Mouse (Mus musculus) gastrocnemius, adult 2 months (tissue): ENCODE data around the gene Fam192a. TPM values are rescaled to one million over a fixed set of nuclear protein-coding genes. Genes with fewer than 3 reads are reported as not detected.

Experiments
- DNase-seq: peaks from one replicate; pipeline ENCODE4 v3.0.0; 2022
- H3K27ac ChIP-seq: fragments of 200-600 bp; 2 replicates; pipeline ENCODE4 v1.8.1; 2022; ENCODE audit warnings: mild to moderate bottlenecking
- H3K4me3 ChIP-seq: fragments of 200-600 bp; 2 replicates; pipeline ENCODE4 v1.8.1; 2022; ENCODE audit warnings: mild to moderate bottlenecking, moderate library complexity
- CTCF ChIP-seq: fragments of 200-600 bp; IDR thresholded peaks from 2 replicates; pipeline ENCODE4 v1.8.1; 2022; ENCODE audit warnings: antibody characterized with exemption, mild to moderate bottlenecking, moderate library complexity
- intact Hi-C: fragments of 180-260 bp; cut with DNase I; formaldehyde crosslinking; loops from one replicate; pipeline ENCODE4 v1.15.1; 2025
- total RNA-seq, 2 experiments: library from RNA; stranded (reverse); gene quantifications; 2 replicates each; pipeline ENCODE4 v1.2.3; 2021

The Fam192a gene
- total RNA-seq, 2 experiments from 2014 or later = 17.9 to 22.6 TPM

- peak; percentile 44 for DNase-seq
- Histone ChIP-seq H3K4me3 (peak overlapping the region; percentile 100), H3K27ac (peak overlapping the region; percentile 97)
- intact Hi-C loops = loop anchor here (2.0 kb wide), 1 partner anchor 104 kb away; no protein-coding TSS in a partner anchor
- no peak for TF ChIP-seq CTCF
Observed at GRCm38 (mm10) chr8:94601034-94601606, 677 bp downstream of the Fam192a start.

GRCm38 (mm10) chr8:94600478-94600877 is 1.3 kb downstream of the Fam192a start:
- DNase-seq = no peak
- TF ChIP-seq CTCF = no peak
- peak overlapping the region; percentile 97 for H3K27ac ChIP-seq

GRCm38 (mm10) chr8:94594211-94594610 is 7.6 kb downstream of the Fam192a start:
- intact Hi-C loops = loop anchor here (5.0 kb wide), 1 partner anchor 218 kb away; the partner anchor contains the start of gene Ccl17

More at GRCm38 (mm10) chr8:94600478-94600877, 1.3 kb downstream of the Fam192a start:
- intact Hi-C loops = loop anchor here (2.0 kb wide), 1 partner anchor 104 kb away; no protein-coding TSS in a partner anchor
- H3K4me3 ChIP-seq = peak overlapping the region; percentile 100

GRCm38 (mm10) chr8:94591691-94592090 is 10.1 kb downstream of the Fam192a start:
- H3K27ac ChIP-seq = peak overlapping the region; percentile 88
- intact Hi-C loops = loop anchor here (5.0 kb wide), 1 partner anchor 221 kb away; the partner anchor contains the start of gene Ccl17

More at GRCm38 (mm10) chr8:94594211-94594610, 7.6 kb downstream of the Fam192a start:
- no peak for DNase-seq
- Histone ChIP-seq H3K27ac (peak overlapping the region; percentile 24), H3K4me3 (no peak overlapping the region)
- TF ChIP-seq CTCF = peak; percentile 59

GRCm38 (mm10) chr8:94584238-94584817 is 17.5 kb downstream of the Fam192a start:
- peak; percentile 50 for DNase-seq
- TF ChIP-seq CTCF = peak; percentile 88
- Histone ChIP-seq H3K4me3 (no peak overlapping the region), H3K27ac (peak overlapping the region; percentile 68)
- intact Hi-C loops = loop anchor here (1.0 kb wide), 2 partner anchors 56 to 92 kb away; no protein-coding TSS in a partner anchor

More at GRCm38 (mm10) chr8:94591691-94592090, 10.1 kb downstream of the Fam192a start:
- DNase-seq = no peak
- no peak overlapping the region for H3K4me3 ChIP-seq
- TF ChIP-seq CTCF = no peak

GRCm38 (mm10) chr8:94582569-94582968 is 19.2 kb downstream of the Fam192a start:
- H3K4me3 ChIP-seq = no peak overlapping the region
- peak; percentile 70 for DNase-seq
- intact Hi-C loops = no loop called here
- no peak for TF ChIP-seq CTCF
- H3K27ac ChIP-seq = peak overlapping the region; percentile 83

GRCm38 (mm10) chr8:94581820-94582483 is 19.8 kb downstream of the Fam192a start:
- Histone ChIP-seq H3K4me3 (no peak overlapping the region), H3K27ac (peak overlapping the region; percentile 83)
- no peak for TF ChIP-seq CTCF
- DNase-seq = no peak
- intact Hi-C loops = no loop called here

- H3K4me3 ChIP-seq = no peak overlapping the region
- H3K27ac ChIP-seq = no peak overlapping the region
- no peak for DNase-seq
- intact Hi-C loops = no loop called here
- TF ChIP-seq CTCF = no peak
Observed at GRCm38 (mm10) chr8:94575148-94575547, 26.6 kb downstream of the Fam192a start.

- no peak for TF ChIP-seq CTCF
- DNase-seq = no peak
- intact Hi-C loops = no loop called here
- no peak overlapping the region for H3K4me3 ChIP-seq
- H3K27ac ChIP-seq = no peak overlapping the region
Observed at GRCm38 (mm10) chr8:94574159-94574907, 27.5 kb downstream of the Fam192a start.

GRCm38 (mm10) chr8:94571896-94572295 is 29.9 kb downstream of the Fam192a start:
- Histone ChIP-seq H3K4me3 (no peak overlapping the region), H3K27ac (peak overlapping the region; percentile 76)
- no peak for TF ChIP-seq CTCF
- DNase-seq = peak; percentile 47
- intact Hi-C loops = no loop called here

GRCm38 (mm10) chr8:94569419-94569818 is 32.4 kb downstream of the Fam192a start:
- intact Hi-C loops = no loop called here

GRCm38 (mm10) chr8:94568098-94568497 is 33.7 kb downstream of the Fam192a start:
- peak overlapping the region; percentile 38; the same call in 1 of the 2 replicates for H3K27ac ChIP-seq
- intact Hi-C loops = no loop called here
- no peak for TF ChIP-seq CTCF
- H3K4me3 ChIP-seq = no peak overlapping the region
- peak; percentile 49 for DNase-seq

More at GRCm38 (mm10) chr8:94569419-94569818, 32.4 kb downstream of the Fam192a start:
- Histone ChIP-seq H3K4me3 (no peak overlapping the region), H3K27ac (peak overlapping the region; percentile 38)
- DNase-seq = no peak
- no peak for TF ChIP-seq CTCF
